Mouse (Mus musculus): ENCODE results near the gene Ppl. TPM values are rescaled to one million over a fixed set of nuclear protein-coding genes. Genes with fewer than 3 reads are reported as not detected.

Ppl gene
- polyA plus RNA-seq, 1 experiment from 2014 or later = 1.1 TPM

GRCm38 (mm10) chr16:5113582-5113981, 18.6 kb downstream of the Ppl start:
- Histone ChIP-seq H3K4me2 (ENCODE audit: low read depth) (no peak overlapping the region), H3K9ac (ENCODE audit: low read length) (no peak overlapping the region), H3K36me3 (ENCODE audit: control insufficient read depth, insufficient read depth, low read length) (no peaks in the 10 kb centered on the region), H3K9me3 (ENCODE audit: control insufficient read depth, low read length) (no peaks in the 10 kb centered on the region), H3K27me3 (ENCODE audit: control insufficient read depth, insufficient read depth, low read length) (no peaks in the 10 kb centered on the region), H3K4me1 (ENCODE audit: control insufficient read depth, insufficient read depth, low read length) (no peaks in the 10 kb centered on the region), H3K27ac (ENCODE audit: low read depth, low read length) (no peak overlapping the region), H3K4me3 (ENCODE audit: low read depth, low read length) (no peak overlapping the region)
- ATAC-seq (ENCODE audit: insufficient read depth, low FRiP score, low TSS enrichment) (no peak), DNase-seq (ENCODE audit: low spot score) (no peak)
- WGBS = 76% methylated on average over 2 of the region's 2 CpGs

- WGBS = 80% methylated on average over 4 of the region's 4 CpGs
- no peak for DNase-seq (ENCODE audit: low spot score)
- no peaks in the 10 kb centered on the region for H3K36me3 ChIP-seq (ENCODE audit: control insufficient read depth, insufficient read depth, low read length)
Observed at GRCm38 (mm10) chr16:5113002-5113550, 19.1 kb downstream of the Ppl start.

GRCm38 (mm10) chr16:5111021-5111420, 21.2 kb downstream of the Ppl start:
- no peak overlapping the region for H3K4me3 ChIP-seq (ENCODE audit: low read depth, low read length)
- H3K27ac ChIP-seq (ENCODE audit: low read depth, low read length) = no peak overlapping the region
- H3K9me3 ChIP-seq (ENCODE audit: control insufficient read depth, low read length) = no peaks in the 10 kb centered on the region
- H3K4me2 ChIP-seq (ENCODE audit: low read depth) = no peak overlapping the region
- DNase-seq (ENCODE audit: low spot score) (no peak), ATAC-seq (ENCODE audit: insufficient read depth, low FRiP score, low TSS enrichment) (no peak)
- no peaks in the 10 kb centered on the region for H3K27me3 ChIP-seq (ENCODE audit: control insufficient read depth, insufficient read depth, low read length)
- H3K36me3 ChIP-seq (ENCODE audit: control insufficient read depth, insufficient read depth, low read length) = no peaks in the 10 kb centered on the region
- 83% methylated on average over 3 of the region's 3 CpGs for WGBS
- no peak overlapping the region for H3K9ac ChIP-seq (ENCODE audit: low read length)
- H3K4me1 ChIP-seq (ENCODE audit: control insufficient read depth, insufficient read depth, low read length) = no peaks in the 10 kb centered on the region

More at GRCm38 (mm10) chr16:5113002-5113550, 19.1 kb downstream of the Ppl start:
- Histone ChIP-seq H3K4me1 (ENCODE audit: control insufficient read depth, insufficient read depth, low read length) (no peaks in the 10 kb centered on the region), H3K4me3 (ENCODE audit: low read depth, low read length) (no peak overlapping the region), H3K27me3 (ENCODE audit: control insufficient read depth, insufficient read depth, low read length) (no peaks in the 10 kb centered on the region), H3K9me3 (ENCODE audit: control insufficient read depth, low read length) (no peaks in the 10 kb centered on the region), H3K4me2 (ENCODE audit: low read depth) (no peak overlapping the region), H3K9ac (ENCODE audit: low read length) (no peak overlapping the region), H3K27ac (ENCODE audit: low read depth, low read length) (no peak overlapping the region)
- ATAC-seq (ENCODE audit: insufficient read depth, low FRiP score, low TSS enrichment) = no peak

GRCm38 (mm10) chr16:5109877-5110276, 22.3 kb downstream of the Ppl start:
- no peak overlapping the region for H3K4me2 ChIP-seq (ENCODE audit: low read depth)
- H3K9me3 ChIP-seq (ENCODE audit: control insufficient read depth, low read length) = no peaks in the 10 kb centered on the region
- H3K9ac ChIP-seq (ENCODE audit: low read length) = no peak overlapping the region
- DNase-seq (ENCODE audit: low spot score) = no peak
- 68% methylated on average over 7 of the region's 7 CpGs for WGBS
- no peak overlapping the region for H3K27ac ChIP-seq (ENCODE audit: low read depth, low read length)
- ATAC-seq (ENCODE audit: insufficient read depth, low FRiP score, low TSS enrichment) = no peak
- no peaks in the 10 kb centered on the region for H3K36me3 ChIP-seq (ENCODE audit: control insufficient read depth, insufficient read depth, low read length)
- no peak overlapping the region for H3K4me3 ChIP-seq (ENCODE audit: low read depth, low read length)
- H3K4me1 ChIP-seq (ENCODE audit: control insufficient read depth, insufficient read depth, low read length) = no peaks in the 10 kb centered on the region
- H3K27me3 ChIP-seq (ENCODE audit: control insufficient read depth, insufficient read depth, low read length) = no peaks in the 10 kb centered on the region

- H3K27me3 ChIP-seq (ENCODE audit: control insufficient read depth, insufficient read depth, low read length) = no peaks in the 10 kb centered on the region
Observed at GRCm38 (mm10) chr16:5101000-5101399, 31.2 kb downstream of the Ppl start.

GRCm38 (mm10) chr16:5096504-5096903, 35.7 kb downstream of the Ppl start:
- H3K36me3 ChIP-seq (ENCODE audit: control insufficient read depth, insufficient read depth, low read length) = no peaks in the 10 kb centered on the region
- no peak overlapping the region for H3K9ac ChIP-seq (ENCODE audit: low read length)
- ATAC-seq (ENCODE audit: insufficient read depth, low FRiP score, low TSS enrichment) (no peak), DNase-seq (ENCODE audit: low spot score) (no peak)
- WGBS = 87% methylated on average over 8 of the region's 8 CpGs
- H3K4me3 ChIP-seq (ENCODE audit: low read depth, low read length) = no peak overlapping the region
- no peaks in the 10 kb centered on the region for H3K27me3 ChIP-seq (ENCODE audit: control insufficient read depth, insufficient read depth, low read length)
- no peaks in the 10 kb centered on the region for H3K9me3 ChIP-seq (ENCODE audit: control insufficient read depth, low read length)
- no peak overlapping the region for H3K4me2 ChIP-seq (ENCODE audit: low read depth)
- H3K4me1 ChIP-seq (ENCODE audit: control insufficient read depth, insufficient read depth, low read length) = no peaks in the 10 kb centered on the region
- no peak overlapping the region for H3K27ac ChIP-seq (ENCODE audit: low read depth, low read length)

More at GRCm38 (mm10) chr16:5101000-5101399, 31.2 kb downstream of the Ppl start:
- WGBS = 89% methylated on average over 6 of the region's 6 CpGs
- DNase-seq (ENCODE audit: low spot score) (no peak), ATAC-seq (ENCODE audit: insufficient read depth, low FRiP score, low TSS enrichment) (no peak)
- Histone ChIP-seq H3K4me3 (ENCODE audit: low read depth, low read length) (no peak overlapping the region), H3K36me3 (ENCODE audit: control insufficient read depth, insufficient read depth, low read length) (no peaks in the 10 kb centered on the region), H3K27ac (ENCODE audit: low read depth, low read length) (no peak overlapping the region), H3K4me1 (ENCODE audit: control insufficient read depth, insufficient read depth, low read length) (no peaks in the 10 kb centered on the region), H3K4me2 (ENCODE audit: low read depth) (no peak overlapping the region), H3K9ac (ENCODE audit: low read length) (no peak overlapping the region), H3K9me3 (ENCODE audit: control insufficient read depth, low read length) (no peaks in the 10 kb centered on the region)

GRCm38 (mm10) chr16:5093285-5093684, 38.9 kb downstream of the Ppl start:
- Histone ChIP-seq H3K4me3 (ENCODE audit: low read depth, low read length) (no peak overlapping the region), H3K27me3 (ENCODE audit: control insufficient read depth, insufficient read depth, low read length) (no peaks in the 10 kb centered on the region), H3K36me3 (ENCODE audit: control insufficient read depth, insufficient read depth, low read length) (no peaks in the 10 kb centered on the region; the same call in 1 of the 2 replicates), H3K4me1 (ENCODE audit: control insufficient read depth, insufficient read depth, low read length) (no peaks in the 10 kb centered on the region), H3K27ac (ENCODE audit: low read depth, low read length) (no peak overlapping the region), H3K4me2 (ENCODE audit: low read depth) (no peak overlapping the region), H3K9me3 (ENCODE audit: control insufficient read depth, low read length) (no peaks in the 10 kb centered on the region), H3K9ac (ENCODE audit: low read length) (no peak overlapping the region)
- no peak for ATAC-seq (ENCODE audit: insufficient read depth, low FRiP score, low TSS enrichment)
- WGBS = 91% methylated on average over 5 of the region's 5 CpGs
- DNase-seq (ENCODE audit: low spot score) = no peak

GRCm38 (mm10) chr16:5089021-5089420, 43.2 kb downstream of the Ppl start:
- H3K27ac ChIP-seq (ENCODE audit: low read depth, low read length) = no peak overlapping the region
- H3K9ac ChIP-seq (ENCODE audit: low read length) = no peak overlapping the region
- 69% methylated on average over 10 of the region's 10 CpGs for WGBS
- no peak overlapping the region for H3K4me2 ChIP-seq (ENCODE audit: low read depth)
- H3K36me3 ChIP-seq (ENCODE audit: control insufficient read depth, insufficient read depth, low read length) = peaks cover 15% of the 10 kb centered on the region
- H3K4me3 ChIP-seq (ENCODE audit: low read depth, low read length) = no peak overlapping the region
- ATAC-seq (ENCODE audit: insufficient read depth, low FRiP score, low TSS enrichment) = no peak
- H3K27me3 ChIP-seq (ENCODE audit: control insufficient read depth, insufficient read depth, low read length) = no peaks in the 10 kb centered on the region
- no peaks in the 10 kb centered on the region for H3K9me3 ChIP-seq (ENCODE audit: control insufficient read depth, low read length)
- no peaks in the 10 kb centered on the region for H3K4me1 ChIP-seq (ENCODE audit: control insufficient read depth, insufficient read depth, low read length)
- DNase-seq (ENCODE audit: low spot score) = no peak

- no peak overlapping the region for H3K4me2 ChIP-seq (ENCODE audit: low read depth)
- no peak for DNase-seq (ENCODE audit: low spot score)
- H3K36me3 ChIP-seq (ENCODE audit: control insufficient read depth, insufficient read depth, low read length) = peaks cover 19% of the 10 kb centered on the region
- H3K9ac ChIP-seq (ENCODE audit: low read length) = no peak overlapping the region
- no peak for ATAC-seq (ENCODE audit: insufficient read depth, low FRiP score, low TSS enrichment)
- H3K9me3 ChIP-seq (ENCODE audit: control insufficient read depth, low read length) = no peaks in the 10 kb centered on the region
- no peaks in the 10 kb centered on the region for H3K4me1 ChIP-seq (ENCODE audit: control insufficient read depth, insufficient read depth, low read length)
- no peak overlapping the region for H3K4me3 ChIP-seq (ENCODE audit: low read depth, low read length)
- H3K27ac ChIP-seq (ENCODE audit: low read depth, low read length) = no peak overlapping the region
- 95% methylated on average over 2 of the region's 2 CpGs for WGBS
- no peaks in the 10 kb centered on the region for H3K27me3 ChIP-seq (ENCODE audit: control insufficient read depth, insufficient read depth, low read length)
Observed at GRCm38 (mm10) chr16:5086179-5086578, 46.0 kb downstream of the Ppl start.

Data from neural tube, embryonic 11.5 days (tissue).